Mouse (Mus musculus) retina, adult 2 months (tissue): ENCODE measurements around the gene Hoxc9.

Source experiments
- DNase-seq: peaks from one replicate; pipeline ENCODE4 v3.0.0-alpha.2; 2012; ENCODE audit warnings: low read depth, low spot score

The Hoxc9 gene

DNA sequence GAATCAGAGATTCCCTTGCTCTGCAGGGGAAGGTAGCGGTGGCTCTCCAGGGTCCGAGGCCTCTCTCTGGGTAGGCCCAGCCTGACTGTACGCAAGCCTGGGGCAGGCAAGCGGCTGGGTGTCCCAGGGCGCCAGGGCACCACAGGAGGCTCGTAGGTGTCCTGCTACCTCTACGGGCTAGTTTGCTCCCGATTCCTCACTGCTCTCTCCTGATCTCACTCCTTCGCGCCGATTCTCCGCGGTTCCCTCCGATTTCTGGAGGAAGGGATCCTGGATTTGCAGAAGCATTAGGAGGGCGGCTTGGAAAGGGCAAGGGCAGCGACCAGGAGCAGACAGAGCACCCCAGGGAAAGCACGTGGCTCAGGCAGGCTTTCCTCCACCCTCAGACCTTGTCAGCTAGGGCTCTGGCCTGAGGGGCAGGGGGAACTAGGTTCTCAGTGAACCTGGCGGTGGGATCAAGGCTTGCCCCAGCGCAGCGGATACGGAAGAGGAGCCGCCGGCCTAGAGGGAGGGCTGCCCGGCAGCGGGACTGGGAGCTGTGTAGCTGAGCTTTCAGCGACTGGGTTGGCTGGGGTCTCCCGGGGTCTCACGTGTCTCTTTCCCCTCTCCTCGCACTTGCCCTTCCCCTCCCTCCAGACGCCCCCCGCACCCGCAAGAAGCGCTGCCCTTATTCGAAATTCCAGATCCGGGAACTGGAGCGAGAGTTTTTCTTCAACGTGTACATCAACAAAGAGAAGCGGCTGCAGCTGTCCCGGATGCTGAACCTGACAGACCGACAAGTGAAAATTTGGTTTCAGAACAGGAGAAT, 20.2 kb upstream of the Hoxc9 start:
- no peak for DNase-seq

DNA sequence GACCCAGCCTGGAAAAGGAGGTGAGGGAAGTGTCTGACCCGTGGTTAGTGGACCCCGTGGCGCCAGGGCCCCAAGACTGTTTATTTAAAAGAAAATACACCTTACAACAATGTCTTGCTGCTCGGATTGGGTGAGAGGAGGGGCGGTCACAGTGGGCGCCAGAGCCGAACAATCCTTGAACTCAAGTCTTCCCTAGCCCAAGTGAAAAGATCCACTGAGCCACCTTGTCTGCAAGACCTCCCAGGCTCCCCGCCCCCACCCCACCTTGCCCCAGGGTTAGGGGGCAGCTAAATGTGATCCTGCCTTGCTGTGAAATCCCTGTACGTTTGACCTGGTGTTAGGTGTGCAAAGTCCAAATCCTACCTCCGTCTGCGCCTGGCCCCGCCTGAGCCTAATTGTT, 19.3 kb upstream of the Hoxc9 start:
- DNase-seq, result no peak

DNA sequence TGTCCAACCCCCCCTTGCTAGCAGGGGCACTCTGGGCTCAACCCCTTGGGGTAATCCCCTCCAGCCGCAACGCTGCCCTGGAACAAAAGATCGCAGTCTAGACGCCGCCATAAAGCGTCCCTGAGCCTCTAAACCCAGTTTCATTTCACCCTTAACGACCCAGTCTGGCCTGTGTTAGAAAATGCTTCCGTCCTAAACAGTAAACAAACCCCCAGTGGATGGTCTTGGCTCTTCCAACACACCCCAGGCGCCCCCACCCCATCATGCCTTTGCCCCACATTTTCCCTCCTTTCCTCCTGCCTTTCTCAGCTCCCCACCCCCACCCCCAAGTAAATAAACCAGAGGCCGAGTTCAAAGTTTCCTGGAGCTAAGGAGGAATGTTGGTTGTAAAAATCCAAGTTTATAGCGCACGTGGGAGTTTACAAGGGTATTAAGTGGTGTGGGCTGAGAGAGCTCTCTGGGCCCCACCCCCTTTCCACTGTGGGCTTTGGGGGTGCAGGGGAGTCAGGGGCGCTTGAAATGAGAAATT, 16.5 kb upstream of the Hoxc9 start:
- DNase-seq, result no peak

DNA sequence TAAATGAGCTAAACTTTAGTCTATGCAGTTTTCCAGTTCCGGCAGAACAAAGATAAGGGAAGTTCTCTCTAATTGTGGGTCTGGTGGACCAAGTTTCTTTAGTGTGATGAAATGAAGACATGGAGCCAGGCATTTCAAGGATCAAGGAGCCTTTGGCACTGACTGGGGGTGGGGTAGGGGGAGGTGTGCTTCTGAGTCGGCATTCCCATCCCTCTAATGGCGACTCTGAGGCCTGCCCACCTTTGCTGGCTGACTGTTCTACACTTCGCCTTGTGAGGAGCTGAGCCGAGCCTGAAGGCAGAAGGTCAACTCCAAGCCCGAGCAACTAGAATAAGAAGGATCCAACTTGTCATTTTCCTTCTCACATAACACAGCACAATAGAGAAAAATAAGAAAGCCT, 14.5 kb upstream of the Hoxc9 start:
- no peak for DNase-seq

DNA sequence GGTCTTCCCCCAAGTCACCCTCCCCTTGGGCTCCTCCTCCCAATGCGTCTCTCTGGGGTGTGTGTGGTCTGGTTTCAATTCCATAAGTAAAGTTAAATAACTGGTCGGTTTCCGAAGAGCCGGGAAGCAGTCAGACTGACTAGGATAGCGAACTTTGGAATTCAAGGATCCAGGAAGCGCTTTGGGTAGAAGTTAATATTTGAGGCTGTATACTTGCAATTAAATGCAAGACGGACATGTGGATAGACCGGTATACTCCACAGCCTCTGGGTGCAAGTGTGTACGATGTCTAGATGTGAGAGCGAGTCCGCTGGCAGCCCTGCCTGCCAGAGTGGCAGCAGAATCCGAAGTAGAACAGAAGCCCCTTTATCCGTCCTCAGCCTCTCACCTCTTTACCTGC, 13.7 kb upstream of the Hoxc9 start:
- DNase-seq, result no peak

DNA sequence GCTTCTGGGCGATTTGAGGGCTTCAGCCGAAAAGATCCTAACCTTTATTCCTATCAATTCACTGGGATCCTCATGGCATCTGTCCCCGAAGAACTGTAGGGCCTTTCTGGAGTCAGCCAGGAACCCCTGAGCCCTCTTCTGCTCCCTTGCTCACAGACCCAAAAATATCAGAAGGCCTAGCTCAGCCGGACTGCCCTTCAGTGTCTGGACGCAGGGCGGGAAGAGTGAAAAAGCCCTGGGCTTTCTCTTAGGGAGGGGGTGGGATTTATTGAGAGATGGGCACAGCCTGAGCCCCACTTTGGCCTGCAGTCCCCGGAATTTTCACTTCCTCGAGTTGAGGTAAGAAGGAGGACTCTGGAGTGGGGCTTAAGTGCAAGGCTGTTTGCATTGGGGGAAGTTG, 13.0 kb upstream of the Hoxc9 start:
- no peak for DNase-seq

DNA sequence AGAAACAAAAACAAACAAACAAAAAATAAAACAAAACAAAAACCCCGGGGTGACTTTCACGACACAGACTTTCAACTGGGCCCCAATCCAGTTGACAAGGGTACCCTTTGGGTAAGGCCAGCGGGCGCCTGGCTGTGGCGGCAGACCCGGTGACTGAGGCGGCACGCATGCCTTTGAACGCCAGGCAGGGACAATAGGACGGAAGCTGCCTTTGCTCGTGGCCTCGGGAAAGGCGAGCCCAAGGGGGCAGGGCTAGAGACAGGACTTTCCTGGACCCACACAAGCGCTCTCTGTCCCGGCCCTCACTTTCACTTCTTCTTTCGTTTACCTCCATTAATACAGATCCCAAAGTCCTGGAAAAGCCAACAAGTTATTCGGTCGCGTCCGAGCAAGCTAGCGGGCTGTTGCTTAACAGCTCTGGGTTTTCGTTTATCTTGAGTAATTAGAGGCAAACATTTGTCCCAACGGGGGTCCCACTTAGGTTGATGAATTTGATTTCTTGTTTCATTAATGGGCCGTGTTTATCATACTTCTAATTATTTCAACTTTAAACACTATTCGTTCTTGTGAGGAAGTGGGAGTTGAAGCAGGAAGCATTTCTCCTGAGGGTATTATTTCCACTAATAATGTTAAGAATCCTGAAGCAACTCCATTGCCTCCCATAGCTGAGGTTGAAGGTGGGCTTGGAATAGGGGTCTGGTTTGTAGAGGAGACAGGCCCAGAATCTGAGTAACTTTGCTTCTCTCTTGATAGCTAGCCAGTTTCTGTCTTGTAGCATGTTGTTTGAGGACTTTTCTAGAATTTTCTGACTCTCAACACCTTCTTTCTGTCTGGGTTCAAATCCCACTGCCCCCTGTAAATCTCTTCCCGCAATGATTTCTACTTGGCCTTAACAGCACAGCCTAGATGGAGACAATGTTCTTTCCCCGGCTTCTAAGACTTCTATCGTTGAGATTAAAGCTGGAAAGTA, 12.3 kb upstream of the Hoxc9 start:
- DNase-seq, result no peak

DNA sequence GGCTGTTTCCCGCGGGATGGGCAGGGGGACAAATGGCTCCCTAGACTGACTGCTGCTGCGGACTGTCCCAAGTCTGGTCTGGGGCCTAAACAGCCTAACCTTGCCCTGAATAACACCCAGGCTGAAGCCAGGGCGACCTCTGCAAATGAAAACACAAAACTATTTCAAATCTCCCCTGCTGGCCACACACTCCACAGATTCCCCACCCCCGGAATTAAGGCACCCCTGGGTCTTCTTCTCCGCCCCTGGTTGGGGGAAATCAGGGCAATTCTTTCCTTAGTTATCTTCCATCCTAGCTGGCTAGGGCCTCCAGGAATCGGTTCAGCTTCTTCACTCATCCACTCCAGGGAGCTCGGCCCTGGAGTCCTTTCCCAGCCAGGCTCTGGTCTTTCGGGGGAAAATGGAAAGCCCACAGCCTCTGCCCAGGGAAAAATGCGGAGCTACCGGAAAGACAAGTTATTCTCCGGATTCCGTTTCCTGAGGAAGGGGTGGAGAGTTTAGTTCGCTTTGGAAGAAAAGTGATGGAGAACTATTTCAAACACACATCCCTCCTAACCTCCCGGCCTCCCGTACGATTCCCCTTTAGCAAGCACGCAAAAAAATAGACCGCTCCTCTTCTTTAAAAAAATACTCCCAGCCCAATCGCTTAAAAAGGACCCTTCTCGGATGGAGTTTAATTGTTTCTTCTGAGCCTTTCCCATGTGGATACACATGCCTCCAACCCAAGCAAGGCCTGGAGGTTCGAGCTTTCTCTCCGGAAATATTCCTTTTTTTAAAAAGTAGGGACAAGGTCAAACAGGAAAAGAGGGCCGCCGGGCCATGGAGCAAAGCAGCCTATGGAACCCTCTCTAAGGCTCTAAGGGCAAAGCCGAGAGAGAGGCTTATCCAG, 11.0 kb upstream of the Hoxc9 start:
- no peak for DNase-seq

DNA sequence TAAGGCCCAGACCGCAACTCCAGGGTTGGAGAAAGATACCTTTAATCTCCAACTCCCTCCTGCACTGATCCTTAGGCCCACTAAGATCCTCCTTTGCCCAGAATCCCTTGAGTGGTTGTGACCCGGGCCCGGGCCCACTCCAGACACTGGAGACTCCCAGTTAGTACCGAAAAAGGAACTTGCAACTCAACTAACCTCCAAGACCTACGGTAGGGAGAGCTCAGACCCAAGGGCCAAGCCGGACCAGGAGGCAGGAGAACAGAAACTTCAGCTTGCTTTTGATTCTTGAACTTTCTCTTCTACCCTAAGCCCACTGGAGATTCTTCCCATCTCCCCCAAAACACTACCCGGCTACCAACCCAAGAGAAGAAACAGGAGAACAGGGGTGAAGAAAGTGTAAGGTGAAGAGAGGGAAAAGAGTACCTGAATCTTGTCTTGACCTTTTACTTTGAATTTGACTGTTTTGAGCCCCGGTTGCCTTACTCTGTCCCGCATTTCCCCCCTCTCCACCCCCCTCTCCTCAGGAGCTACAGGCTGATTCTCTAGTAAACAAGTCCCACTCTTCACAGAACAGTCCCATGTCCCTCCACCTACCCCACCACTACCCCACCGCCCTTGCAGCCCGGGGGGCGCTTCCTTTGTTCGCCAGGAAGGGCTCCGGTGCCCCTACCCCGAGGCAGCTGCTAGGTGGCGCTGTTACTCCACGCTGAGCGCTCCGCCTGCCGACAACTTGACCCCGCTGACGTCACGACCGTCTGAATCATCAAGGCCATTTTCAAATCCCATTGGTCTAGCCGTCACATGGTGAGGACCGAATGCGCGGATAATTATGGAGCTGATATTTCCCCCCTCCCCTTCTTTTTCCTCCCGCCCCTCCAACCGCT, 10.1 kb upstream of the Hoxc9 start:
- no peak for DNase-seq

DNA sequence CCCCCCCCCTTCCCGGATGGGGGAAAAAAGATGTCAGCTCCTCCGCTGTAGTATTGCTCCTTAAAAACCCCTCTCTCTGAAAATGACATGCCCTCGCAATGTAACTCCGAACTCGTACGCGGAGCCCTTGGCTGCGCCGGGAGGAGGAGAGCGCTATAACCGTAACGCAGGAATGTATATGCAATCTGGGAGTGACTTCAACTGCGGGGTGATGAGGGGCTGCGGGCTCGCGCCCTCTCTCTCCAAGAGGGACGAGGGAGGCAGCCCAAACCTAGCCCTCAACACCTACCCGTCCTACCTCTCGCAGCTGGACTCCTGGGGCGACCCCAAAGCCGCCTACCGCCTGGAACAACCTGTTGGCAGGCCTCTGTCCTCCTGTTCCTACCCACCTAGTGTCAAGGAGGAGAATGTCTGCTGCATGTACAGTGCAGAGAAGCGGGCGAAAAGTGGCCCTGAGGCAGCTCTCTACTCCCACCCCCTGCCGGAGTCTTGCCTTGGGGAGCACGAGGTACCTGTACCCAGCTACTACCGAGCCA, 9.4 kb upstream of the Hoxc9 start, which contains the start of gene Hoxc10:
Gene Hoxc10 (plus strand): TSS at position 21 of the 536 bp plus-strand sequence.
- no peak for DNase-seq

DNA sequence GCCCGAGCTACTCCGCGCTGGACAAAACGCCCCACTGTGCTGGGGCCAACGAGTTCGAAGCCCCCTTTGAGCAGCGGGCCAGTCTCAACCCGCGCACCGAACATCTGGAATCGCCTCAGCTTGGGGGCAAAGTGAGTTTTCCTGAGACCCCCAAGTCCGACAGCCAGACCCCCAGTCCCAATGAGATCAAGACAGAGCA, 9.0 kb upstream of the Hoxc9 start, which contains the start of gene Hoxc5:
Gene Hoxc5 (plus strand): TSS at position 132 of the 199 bp plus-strand sequence.
- no peak for DNase-seq

DNA sequence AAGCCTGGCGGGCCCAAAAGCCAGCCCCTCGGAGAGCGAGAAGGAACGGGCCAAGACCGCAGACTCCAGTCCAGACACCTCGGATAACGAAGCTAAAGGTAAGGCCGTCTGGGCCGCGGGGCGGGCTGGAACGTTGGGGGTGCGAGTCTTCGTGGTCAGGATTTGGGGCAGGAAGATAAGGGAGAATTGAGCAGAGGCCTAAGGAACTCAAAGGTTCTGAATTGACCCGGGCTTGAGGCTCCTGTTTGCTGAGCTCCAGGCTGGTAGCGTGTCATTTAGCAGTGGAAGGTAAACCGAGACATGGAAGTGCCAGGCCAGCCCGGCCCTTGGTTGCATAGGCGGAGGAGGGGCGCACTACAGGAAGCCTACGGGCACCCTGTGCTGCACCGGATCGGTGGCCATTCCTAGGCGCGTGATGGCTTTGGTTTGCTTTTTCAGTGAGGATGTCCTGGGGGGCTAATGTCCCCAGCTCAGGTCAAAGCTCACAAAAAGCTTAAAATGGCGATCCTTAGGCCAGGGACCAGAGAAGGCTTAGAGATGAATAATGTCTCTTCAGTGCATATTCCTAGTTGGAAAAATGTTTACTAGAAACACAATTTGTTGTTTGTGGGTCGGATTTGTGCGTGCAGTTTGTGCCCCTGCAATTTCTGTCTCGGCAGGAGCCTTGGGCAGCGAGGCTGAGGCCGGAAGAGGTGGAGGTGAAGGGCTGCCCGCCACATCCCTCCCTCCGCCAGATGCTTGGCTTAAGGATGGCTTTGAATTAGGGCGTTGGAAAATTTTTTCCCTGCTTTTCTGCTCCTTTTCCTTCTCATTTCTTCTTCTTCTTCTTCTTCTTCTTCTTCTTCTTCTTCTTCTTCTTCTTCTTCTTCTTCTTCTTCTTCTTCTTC, 8.5 kb upstream of the Hoxc9 start:
- DNase-seq, result no peak

DNA sequence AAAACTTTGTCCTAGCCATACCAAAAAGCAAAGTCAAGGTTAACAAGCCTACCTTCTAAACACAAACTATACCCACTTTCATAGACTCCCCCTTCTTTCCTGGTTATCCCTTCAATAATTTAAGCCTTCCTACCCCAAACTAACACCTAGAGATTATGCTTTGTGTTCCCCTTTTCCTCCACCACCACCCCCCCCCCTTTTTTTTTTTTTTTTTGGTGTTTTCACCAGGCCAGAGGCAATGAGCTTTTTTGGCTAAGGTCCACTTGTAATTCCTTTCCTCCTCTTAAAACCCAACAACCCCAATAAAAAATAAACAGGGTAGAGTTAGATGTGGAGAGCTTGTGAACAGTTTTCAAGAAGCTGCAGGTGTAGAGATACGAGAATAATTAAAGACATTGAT, 6.9 kb upstream of the Hoxc9 start:
- DNase-seq, result no peak

DNA sequence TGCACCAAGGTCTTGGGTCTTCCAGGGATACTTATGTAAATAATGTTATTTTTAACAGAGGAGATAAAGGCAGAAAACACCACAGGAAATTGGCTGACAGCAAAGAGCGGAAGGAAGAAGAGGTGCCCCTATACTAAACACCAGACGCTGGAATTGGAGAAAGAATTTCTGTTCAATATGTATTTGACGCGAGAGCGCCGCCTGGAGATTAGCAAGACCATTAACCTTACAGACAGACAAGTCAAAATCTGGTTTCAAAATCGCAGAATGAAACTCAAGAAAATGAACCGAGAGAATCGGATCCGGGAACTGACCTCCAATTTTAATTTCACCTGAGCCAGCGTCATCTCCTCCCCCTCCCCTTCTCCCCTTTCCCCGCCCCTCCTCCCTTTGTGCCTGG, 5.5 kb upstream of the Hoxc9 start:
- DNase-seq, result no peak

DNA sequence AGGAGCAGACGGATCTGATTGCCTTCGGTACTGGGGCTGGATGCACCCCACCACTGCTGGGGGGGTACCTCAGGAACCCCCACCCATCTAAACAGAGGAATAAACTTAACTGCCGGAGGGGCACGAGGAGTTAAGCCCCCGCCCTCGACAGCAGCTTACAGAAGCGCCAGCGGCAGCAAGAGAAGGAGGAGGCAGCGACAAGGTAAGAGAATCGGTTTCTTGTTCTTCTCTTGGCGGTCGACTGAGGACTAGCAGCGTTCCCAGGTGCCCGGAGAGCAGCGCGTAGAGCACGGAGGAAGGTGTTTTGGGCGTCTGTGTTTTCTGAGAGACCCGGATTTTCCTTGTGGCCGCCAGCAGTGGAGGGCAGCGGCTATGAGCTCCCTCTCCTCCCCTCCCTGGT, 4.0 kb upstream of the Hoxc9 start:
- no peak for DNase-seq

DNA sequence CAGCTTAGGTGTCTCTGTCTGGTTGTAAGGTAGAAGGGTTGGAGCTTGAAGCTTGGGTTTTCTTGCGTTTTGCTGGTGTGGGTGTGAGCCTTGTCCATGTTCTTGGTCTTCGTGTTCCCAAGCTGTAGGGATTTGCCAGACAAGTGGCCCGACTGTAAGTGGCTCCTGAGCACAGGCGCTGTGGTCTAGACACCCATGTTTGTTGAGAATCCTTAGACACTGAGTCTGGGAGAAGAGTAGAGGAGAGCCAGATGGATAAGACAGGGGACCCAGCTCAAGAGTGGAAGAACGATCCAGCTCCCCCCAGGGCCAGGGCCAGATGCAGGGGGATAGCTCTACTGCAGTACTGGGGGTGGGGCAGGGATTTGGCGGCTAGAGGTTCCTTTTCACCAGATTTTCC, 3.5 kb upstream of the Hoxc9 start:
- DNase-seq, result no peak

DNA sequence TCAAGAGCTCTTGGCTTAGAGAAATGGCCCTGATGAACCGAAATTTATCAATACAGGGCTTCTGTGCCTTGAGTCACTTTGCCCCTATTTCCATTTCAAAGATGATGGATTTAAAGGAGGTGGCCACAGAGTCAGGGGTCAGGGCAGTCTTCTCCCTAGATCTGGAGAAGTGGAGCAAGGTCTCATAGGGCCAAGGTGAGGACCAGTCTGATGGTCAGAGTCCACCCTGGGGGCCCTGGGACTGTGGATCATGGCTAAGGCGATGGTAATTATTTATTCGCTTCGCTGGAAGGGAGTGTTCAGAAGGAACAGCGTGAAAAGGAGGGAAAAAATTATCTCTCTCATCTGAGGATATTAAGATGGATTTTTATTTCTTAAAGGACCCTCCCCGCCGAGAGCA, 1.2 kb upstream of the Hoxc9 start:
- DNase-seq, result no peak

DNA sequence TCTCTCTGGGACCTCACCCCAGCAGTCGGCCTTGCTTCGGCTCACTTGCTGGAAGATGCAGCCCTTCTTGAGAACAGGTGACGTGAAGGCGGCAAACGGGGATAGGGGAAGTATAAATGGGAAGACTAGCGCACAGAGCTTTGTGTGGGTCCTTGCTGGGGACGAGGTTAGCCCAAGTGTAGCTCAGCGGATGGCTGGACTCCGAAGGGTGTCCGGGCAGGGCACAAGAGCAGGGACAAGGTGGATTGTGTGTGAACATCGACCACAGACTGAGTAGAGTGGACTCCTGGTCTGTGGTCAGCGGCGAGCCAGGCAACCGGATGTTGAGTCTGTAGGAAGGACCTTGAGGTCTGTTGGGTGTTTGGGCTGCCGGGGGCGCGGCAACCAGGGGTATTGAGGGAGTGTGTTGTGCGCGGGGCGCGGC, 539 bp upstream of the Hoxc9 start:
- no peak for DNase-seq

DNA sequence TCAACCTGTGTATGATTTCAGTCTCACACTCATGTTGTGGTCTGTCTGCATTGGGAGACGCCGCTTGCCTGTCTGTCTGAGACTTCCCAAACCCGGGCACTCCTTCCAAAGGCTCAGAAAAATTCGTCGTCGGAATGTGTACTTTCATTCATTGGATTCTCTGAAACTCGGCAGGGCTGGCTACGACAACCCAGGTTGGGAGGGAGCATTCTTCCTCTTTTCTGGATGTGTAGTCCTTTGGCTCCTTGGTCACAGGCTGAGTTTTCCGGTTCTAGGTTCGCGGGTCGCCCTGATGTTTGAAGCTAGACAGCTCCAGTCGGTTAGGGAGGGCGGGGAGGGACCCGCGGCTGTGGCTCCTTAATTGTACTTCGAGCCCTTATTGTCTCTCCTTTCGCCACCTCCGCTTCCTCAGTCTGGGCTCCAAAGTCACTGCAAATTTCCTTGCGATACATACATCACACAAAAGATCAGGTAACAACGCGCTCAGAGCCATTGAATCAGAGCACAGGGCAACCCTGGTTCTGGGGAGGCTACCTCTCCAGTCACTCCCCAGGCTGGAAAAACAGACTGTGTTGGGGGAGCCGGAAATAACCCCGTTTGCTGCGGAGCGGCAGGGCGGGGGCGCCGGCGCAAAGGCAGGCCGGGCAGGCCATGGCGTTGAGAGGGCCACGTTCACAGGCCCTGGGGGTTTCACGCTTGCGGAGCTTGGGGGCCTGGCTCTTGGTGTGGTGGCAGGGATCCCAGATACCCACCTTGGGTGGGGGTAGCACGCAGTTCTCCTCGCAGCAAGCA, 588 bp downstream of the Hoxc9 start:
- no peak for DNase-seq
